Mouse (Mus musculus) liver, adult 2 months (tissue): ENCODE results near the gene N4bp1.

ENCODE experiments used
- CTCF ChIP-seq: fragments of 200-500 bp; IDR thresholded peaks from 2 replicates; pipeline ENCODE4 v1.5.1; 2011; ENCODE audit warnings: low read depth, low read length, control low read depth
- POLR2A ChIP-seq: fragments of 200-500 bp; IDR thresholded peaks from 2 replicates; pipeline ENCODE4 v1.6.1; 2011; ENCODE audit warnings: low read length, control low read depth; ENCODE audit not compliant: insufficient read depth; ENCODE audit errors: extremely low read depth

- TF ChIP-seq CTCF (no peak), POLR2A (no peak)
These were observed 31.3 kb upstream of the N4bp1 start for GRCm38 (mm10) chr8:86916369-86916768.
